Mouse (Mus musculus) embryonic facial prominence, embryonic 14.5 days (tissue): ENCODE results near the gene Cfap57. TPM values are rescaled to one million over a fixed set of nuclear protein-coding genes. Genes with fewer than 3 reads are reported as not detected.
"Not testable (repeated sequence)": the region's sequence is repeated elsewhere in the genome, so short reads cannot be mapped to it uniquely, and the experiment has no call there.

ENCODE experiments used
- ATAC-seq: fragments of 200-750 bp; cut with Nextera tagmentation; 2 replicates; pipeline ENCODE4 v1.8.0; 2017; ENCODE audit warnings: low read depth, moderate number of reproducible peaks, moderate TSS enrichment
- DNase-seq: peaks from one replicate; pipeline ENCODE4 v3.0.0-alpha.2; 2015; ENCODE audit warnings: low spot score
- H3K27ac ChIP-seq: fragments of 300-500 bp; sonication (generic); replicated peaks from 2 replicates; pipeline ENCODE4 v1.5.1; 2014; ENCODE audit warnings: low read depth, mild to moderate bottlenecking, low read length, moderate library complexity
- H3K27me3 ChIP-seq: fragments of 300-500 bp; sonication (generic); replicated peaks from 2 replicates; pipeline ENCODE4 v1.6.1; 2014; ENCODE audit warnings: low read length; ENCODE audit not compliant: control insufficient read depth, insufficient read depth
- H3K36me3 ChIP-seq: fragments of 300-500 bp; sonication (generic); 2 replicates; pipeline ENCODE4 v1.6.1; 2014; ENCODE audit warnings: low read length, mixed read lengths; ENCODE audit not compliant: control insufficient read depth, insufficient read depth
- H3K4me1 ChIP-seq: fragments of 300-500 bp; sonication (generic); 2 replicates; pipeline ENCODE4 v1.6.1; 2014; ENCODE audit warnings: antibody characterized with exemption, low read length; ENCODE audit not compliant: control insufficient read depth, insufficient read depth
- H3K4me2 ChIP-seq: fragments of 300-500 bp; sonication (generic); 2 replicates; pipeline ENCODE4 v1.6.1; 2014; ENCODE audit warnings: low read depth, mild to moderate bottlenecking, low read length, moderate library complexity, mixed read lengths
- H3K4me3 ChIP-seq: fragments of 300-500 bp; sonication (generic); 2 replicates; pipeline ENCODE4 v1.5.1; 2014; ENCODE audit warnings: low read depth, mild to moderate bottlenecking, low read length
- H3K9ac ChIP-seq: fragments of 300-500 bp; sonication (generic); 2 replicates; pipeline ENCODE4 v1.6.1; 2014; ENCODE audit warnings: low read depth, mild to moderate bottlenecking, low read length, moderate library complexity, mixed read lengths
- H3K9me3 ChIP-seq: fragments of 300-500 bp; sonication (generic); 2 replicates; pipeline ENCODE4 v1.6.1; 2016; ENCODE audit warnings: low read length; ENCODE audit not compliant: control insufficient read depth
- WGBS: fragments of 180-500 bp; shearing (Covaris S2); extraction: QIAGEN DNeasy Blood & Tissue Kit; methylation state at CpG from one replicate; pipeline ENCODE4 v1.1.7; 2014; 5-methylcytosine and 5-hydroxymethylcytosine counted together
- polyA plus RNA-seq: library from polyadenylated mRNA; unstranded; fragments of >200 nt; fragmentation: Nextera tagmentation; extraction: Ambion mirVana; gene quantifications from 2 replicates; pipeline ENCODE4 v1.2.1, GENCODE M21; 2014

Gene Cfap57
- polyA plus RNA-seq, 1 experiment from 2014 or later = 1.4 TPM

DNA sequence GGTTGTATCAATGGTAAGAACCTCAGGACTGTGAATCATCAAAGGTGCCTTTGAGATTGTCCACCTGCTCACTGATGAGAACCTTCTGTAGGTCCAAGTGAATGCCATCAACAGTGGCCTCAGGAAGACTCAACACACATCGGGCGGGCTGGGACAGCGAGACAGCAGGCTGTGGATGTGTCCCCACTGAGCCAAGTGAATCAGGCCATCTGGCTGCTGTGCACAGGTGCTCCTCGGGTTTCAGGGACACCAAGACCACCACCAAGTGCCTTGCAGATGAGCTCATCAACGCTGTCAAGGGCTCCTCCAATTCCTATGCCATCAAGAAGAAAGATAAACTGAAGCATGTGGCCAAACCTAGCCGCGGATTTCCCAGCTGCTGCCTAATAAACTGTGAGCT lies 98.3 kb downstream of the Cfap57 start:
- H3K27ac ChIP-seq = no peak overlapping the region
- ATAC-seq (no peak), DNase-seq (no peak)
- no peak overlapping the region for H3K4me3 ChIP-seq
- no peaks in the 10 kb centered on the region for H3K27me3 ChIP-seq
- H3K4me1 ChIP-seq = peaks cover 4% of the 10 kb centered on the region; the same call in 1 of the 2 replicates
- no peak overlapping the region for H3K9ac ChIP-seq
- H3K36me3 ChIP-seq = no peaks in the 10 kb centered on the region
- 82% methylated on average over 7 of the region's 7 CpGs for WGBS
- no peak overlapping the region for H3K4me2 ChIP-seq
- no peaks in the 10 kb centered on the region for H3K9me3 ChIP-seq

DNA sequence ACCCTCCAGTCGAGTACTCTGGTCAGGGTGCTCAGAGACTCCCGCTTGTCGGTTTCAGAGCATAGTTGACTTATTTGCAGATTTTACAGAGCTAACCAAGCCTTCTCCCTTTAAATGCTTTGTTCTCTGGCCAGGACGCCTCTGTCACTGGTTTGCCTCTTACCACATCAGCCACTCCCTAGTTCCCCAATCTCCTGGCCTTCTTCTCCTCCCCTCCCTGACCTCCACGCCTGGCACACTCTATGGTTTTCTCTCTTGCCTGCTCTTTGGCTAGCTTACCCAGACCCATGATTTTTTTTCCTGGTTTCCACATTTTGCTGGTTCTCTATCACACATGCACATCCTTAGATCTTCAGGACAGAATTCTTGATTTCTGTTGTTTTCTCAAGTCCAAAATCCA lies 102.4 kb downstream of the Cfap57 start:
- H3K9ac ChIP-seq = no peak overlapping the region
- H3K27ac ChIP-seq = no peak overlapping the region
- H3K4me2 ChIP-seq = no peak overlapping the region
- ATAC-seq (no peak), DNase-seq (no peak)
- WGBS = 66% methylated on average over 5 of the region's 5 CpGs
- H3K9me3 ChIP-seq = no peaks in the 10 kb centered on the region
- H3K36me3 ChIP-seq = no peaks in the 10 kb centered on the region
- H3K4me3 ChIP-seq = no peak overlapping the region
- 0 out of 2 replicates have a peak, but pooled peaks cover 4% of the 10 kb centered on the region for H3K4me1 ChIP-seq
- H3K27me3 ChIP-seq = no peaks in the 10 kb centered on the region

DNA sequence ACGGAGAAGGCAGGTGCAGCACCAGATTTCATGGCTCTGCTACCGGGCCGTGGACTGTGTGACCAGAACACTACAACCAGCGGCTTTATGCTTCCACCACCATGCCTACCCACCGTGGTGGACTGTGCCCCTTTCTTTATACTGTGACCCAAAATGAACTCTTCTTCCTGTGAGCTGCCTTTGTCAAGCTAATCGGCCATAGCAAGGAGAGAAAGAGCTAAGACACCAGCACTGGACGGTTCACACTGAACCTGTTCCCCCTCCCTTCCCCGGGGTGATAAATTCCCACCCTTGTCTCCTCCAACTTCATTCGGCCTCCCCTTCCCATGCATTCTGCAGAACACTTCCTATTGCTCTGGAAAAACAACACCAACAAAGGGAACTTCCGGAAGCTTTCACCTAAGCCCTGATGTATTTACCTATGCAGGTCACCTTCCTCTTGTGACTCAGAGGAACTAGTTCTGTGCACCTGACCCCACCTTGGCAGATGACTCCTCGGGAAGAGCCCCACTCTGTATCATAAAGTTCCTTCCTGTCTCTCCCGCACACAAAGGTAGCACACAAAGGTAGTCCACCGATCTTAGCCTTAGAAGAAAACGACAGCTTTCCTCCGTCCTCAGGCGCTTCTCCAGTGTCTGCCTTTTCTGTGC lies 103.0 kb downstream of the Cfap57 start:
- 0 out of 2 replicates have a peak, but pooled peaks cover 4% of the 10 kb centered on the region for H3K4me1 ChIP-seq
- no peak for ATAC-seq
- H3K27me3 ChIP-seq = no peaks in the 10 kb centered on the region
- no peaks in the 10 kb centered on the region for H3K36me3 ChIP-seq
- no peak overlapping the region for H3K9ac ChIP-seq
- H3K27ac ChIP-seq = no peak overlapping the region
- H3K9me3 ChIP-seq = no peaks in the 10 kb centered on the region
- 40% methylated on average over 16 of the region's 16 CpGs for WGBS
- no peak overlapping the region for H3K4me3 ChIP-seq
- no peak overlapping the region for H3K4me2 ChIP-seq
- DNase-seq = no peak

DNA sequence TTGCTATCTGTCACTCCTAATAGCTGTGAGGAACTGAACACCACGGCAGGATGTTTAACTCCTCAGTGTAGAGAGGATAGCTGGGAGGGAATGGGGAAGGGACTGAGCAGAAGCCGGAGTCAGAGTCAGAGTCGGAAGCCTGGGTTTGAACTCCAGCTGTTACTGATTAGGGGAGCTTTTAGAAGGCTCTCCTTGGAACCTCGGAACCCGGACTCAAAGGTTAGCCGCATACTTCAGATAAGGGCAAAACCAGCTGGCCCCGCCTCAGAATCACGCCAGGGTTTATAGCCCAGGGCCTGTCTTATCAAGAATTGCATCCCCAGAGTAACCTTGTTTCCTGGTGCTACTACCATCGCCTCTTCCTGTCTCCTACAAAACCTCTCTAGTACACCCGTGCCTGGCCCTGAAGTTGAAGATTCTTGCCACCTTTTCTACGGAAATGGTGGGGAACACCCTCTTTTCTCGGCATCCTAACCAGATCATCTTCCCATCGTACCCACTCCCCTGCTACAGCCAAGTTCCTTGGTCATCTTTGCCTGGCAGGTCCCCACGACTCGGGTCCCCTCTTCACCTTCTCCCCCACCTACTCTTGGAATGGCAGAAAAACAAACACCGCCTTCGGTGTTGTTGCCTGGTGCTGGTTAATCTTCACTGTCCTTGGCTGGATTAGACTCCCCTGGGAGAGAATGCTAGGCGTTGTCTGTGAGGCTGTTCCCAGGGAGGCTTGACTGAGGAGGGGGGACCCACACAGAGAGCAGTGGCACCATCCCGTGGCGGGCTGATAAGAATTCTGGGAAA lies 103.7 kb downstream of the Cfap57 start:
- ATAC-seq (no peak), DNase-seq (no peak)
- no peak overlapping the region for H3K4me3 ChIP-seq
- 0 out of 2 replicates have a peak, but pooled peaks cover 4% of the 10 kb centered on the region for H3K4me1 ChIP-seq
- no peaks in the 10 kb centered on the region for H3K9me3 ChIP-seq
- no peak overlapping the region for H3K27ac ChIP-seq
- no peaks in the 10 kb centered on the region for H3K27me3 ChIP-seq
- H3K4me2 ChIP-seq = no peak overlapping the region
- no peak overlapping the region for H3K9ac ChIP-seq
- H3K36me3 ChIP-seq = no peaks in the 10 kb centered on the region
- WGBS = 12% methylated on average over 20 of the region's 20 CpGs

DNA sequence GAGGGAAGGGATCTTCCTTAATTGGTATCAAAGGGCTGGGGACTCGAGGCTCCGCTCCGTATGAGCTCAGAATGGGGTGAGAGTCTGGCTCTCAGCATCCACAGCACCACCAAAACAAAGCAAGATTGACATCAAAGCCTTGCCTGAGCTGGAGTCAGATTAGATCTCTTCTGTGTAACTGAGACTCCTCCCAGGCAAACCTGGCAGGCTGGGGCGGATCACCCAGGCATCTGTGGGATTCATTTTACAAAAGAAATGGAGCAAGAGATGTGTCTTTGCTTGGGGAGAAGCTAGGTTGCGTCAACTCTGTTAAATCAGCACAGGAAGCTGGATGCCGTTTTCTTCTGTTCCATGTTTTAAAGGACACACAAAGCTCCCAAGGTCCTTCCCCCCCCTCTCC lies 111.5 kb downstream of the Cfap57 start:
- WGBS = 12% methylated on average over 6 of the region's 6 CpGs
- Histone ChIP-seq H3K4me2 (no peak overlapping the region), H3K27me3 (no peaks in the 10 kb centered on the region), H3K4me3 (no peak overlapping the region), H3K36me3 (no peaks in the 10 kb centered on the region), H3K9ac (no peak overlapping the region), H3K4me1 (no peaks in the 10 kb centered on the region), H3K27ac (no peak overlapping the region), H3K9me3 (no peaks in the 10 kb centered on the region)
- DNase-seq (peak; percentile 74), ATAC-seq (peak; percentile 65; the same call in 1 of the 2 replicates)

DNA sequence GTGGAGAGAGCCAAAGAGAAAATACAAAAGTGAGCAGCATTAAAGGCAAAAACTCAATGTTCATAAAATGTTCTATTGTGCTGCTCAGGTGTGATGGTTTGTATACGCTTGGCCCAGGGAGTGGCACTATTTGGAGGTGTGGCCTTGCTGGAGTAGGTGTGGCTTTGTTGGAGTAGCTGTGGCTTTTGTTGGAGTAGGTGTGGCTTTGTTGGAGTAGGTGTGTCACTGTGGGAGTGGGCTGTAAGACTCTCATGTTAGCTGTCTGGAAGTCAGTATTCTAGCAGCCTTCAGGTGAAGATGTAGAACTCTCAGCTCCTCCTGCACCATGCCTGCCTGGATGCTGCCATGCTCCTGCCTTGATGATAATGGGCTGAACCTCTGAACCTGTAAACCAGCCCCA lies 113.4 kb downstream of the Cfap57 start:
- not testable (repeated sequence) for H3K9me3 ChIP-seq, H3K36me3 ChIP-seq, ATAC-seq, H3K27ac ChIP-seq, H3K9ac ChIP-seq, H3K4me2 ChIP-seq, H3K4me1 ChIP-seq, H3K27me3 ChIP-seq, DNase-seq, H3K4me3 ChIP-seq
- 100% methylated on average over 1 of the region's 1 CpGs for WGBS

DNA sequence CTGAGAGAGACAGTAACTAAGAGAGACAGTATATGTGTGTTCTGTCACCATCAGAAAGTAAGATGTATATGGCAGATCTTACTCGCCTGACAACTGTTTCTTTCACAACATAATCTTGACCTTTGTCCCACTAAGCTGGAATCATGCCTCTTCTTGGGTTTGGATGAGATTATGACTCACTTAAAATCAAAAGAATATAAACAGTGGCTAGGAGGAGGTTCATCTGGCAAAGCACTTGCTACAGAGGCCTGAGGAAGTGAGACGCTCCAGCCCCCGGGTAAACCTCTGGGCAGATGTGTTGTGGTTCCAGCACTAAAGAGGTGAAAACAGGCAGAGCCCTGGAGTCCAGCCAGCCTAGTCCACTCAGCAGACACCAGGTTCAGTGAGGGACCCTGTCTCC lies 115.0 kb downstream of the Cfap57 start:
- DNase-seq (no peak), ATAC-seq (no peak)
- no peaks in the 10 kb centered on the region for H3K9me3 ChIP-seq
- H3K4me2 ChIP-seq = no peak overlapping the region
- no peak overlapping the region for H3K4me3 ChIP-seq
- H3K36me3 ChIP-seq = no peaks in the 10 kb centered on the region
- H3K27ac ChIP-seq = no peak overlapping the region
- no peaks in the 10 kb centered on the region for H3K27me3 ChIP-seq
- no peak overlapping the region for H3K9ac ChIP-seq
- H3K4me1 ChIP-seq = no peaks in the 10 kb centered on the region
- WGBS = 50% methylated on average over 3 of the region's 3 CpGs
